Mouse (Mus musculus) ES-E14 (cell line): ENCODE measurements at regions not wholly inside any gene's neighbourhood (a gene's known extent, or its start where the extent isn't known, plus 50 kb on each side); places are given as distances from the start of the nearest gene placed in this dataset.

Experiments
- CHD2 ChIP-seq: IDR thresholded peaks from 2 replicates; pipeline ENCODE4 v1.6.1; 2014; ENCODE audit warnings: mild to moderate bottlenecking, low read depth, low read length, inconsistent platforms
- HCFC1 ChIP-seq: IDR thresholded peaks from 2 replicates; pipeline ENCODE4 v1.6.1; 2012; ENCODE audit warnings: low read length, inconsistent platforms, borderline replicate concordance; ENCODE audit not compliant: insufficient read depth
- MAFK ChIP-seq: IDR thresholded peaks from 2 replicates; pipeline ENCODE4 v1.6.1; 2014; ENCODE audit warnings: mild to moderate bottlenecking, low read depth, low read length, inconsistent platforms; ENCODE audit not compliant: insufficient read depth
- ZNF384 ChIP-seq: IDR thresholded peaks from 2 replicates; pipeline ENCODE4 v1.6.1; 2012; ENCODE audit warnings: low read depth, low read length, inconsistent platforms

DNA sequence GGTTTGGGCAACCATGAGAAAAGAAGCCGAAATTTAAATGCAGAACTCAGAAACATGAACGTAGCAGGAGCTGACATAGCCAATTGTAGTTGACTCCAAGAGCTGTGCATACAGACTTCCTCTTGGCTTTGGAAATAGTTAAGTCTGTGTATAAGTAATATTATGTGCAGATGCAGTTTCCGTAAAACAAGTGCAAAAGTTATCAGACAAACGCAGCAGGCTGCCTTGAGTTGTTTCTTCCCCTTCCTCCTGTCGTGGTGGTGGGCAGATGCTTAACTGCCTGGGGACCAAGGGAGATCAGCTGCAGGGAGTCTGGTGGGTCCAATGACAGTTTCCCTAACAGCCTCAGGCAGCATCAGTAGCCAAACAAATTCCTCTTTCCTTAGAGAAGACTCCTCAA lies 153.3 kb downstream of the BC067074 start:
- TF ChIP-seq ZNF384, result no peak
- no peak for TF ChIP-seq HCFC1
- no peak for TF ChIP-seq CHD2
- TF ChIP-seq MAFK, result no peak
